Mouse (Mus musculus) layer of hippocampus, postnatal 14 days (tissue): Measurements from ENCODE around the gene Slc41a3. TPM values are rescaled to one million over a fixed set of nuclear protein-coding genes. Genes with fewer than 3 reads are reported as not detected.
A peak's percentile ranks its signal among the peaks of the same experiment; 100 is the strongest.

ENCODE experiments used
- DNase-seq, 2 experiments: peaks; one replicate each; pipeline ENCODE4 v3.0.0; 2021 to 2022; ENCODE audit warnings: low spot score in 2 of 2, mixed read lengths in 1 of 2
- total RNA-seq, 2 experiments: library from RNA; stranded (reverse); gene quantifications; 2 replicates each; pipeline ENCODE4 v1.2.3; 2021

Slc41a3 gene
- total RNA-seq, 2 experiments from 2014 or later = 5.9 to 9.1 TPM

DNA sequence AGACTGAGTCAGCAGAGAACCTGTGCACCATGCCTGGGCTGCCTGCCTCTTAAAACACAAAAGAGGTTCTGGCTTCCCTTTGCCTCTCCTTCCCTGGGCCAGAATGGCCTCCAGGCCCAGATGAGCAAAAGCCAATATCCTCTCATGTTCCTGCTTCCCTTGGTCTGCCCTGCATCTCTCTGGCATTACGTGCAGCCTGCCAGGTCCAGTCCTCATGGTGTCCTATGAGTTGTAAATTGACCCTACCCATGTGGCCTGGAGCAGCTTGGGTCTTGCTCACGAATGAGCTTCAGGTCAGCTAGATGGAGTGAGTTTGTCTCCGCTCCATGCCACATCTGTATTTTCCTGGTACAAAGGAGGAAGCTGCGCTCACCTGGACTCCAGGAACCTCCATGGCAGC lies 7.5 kb upstream of the Slc41a3 start:
- DNase-seq = no peak

DNA sequence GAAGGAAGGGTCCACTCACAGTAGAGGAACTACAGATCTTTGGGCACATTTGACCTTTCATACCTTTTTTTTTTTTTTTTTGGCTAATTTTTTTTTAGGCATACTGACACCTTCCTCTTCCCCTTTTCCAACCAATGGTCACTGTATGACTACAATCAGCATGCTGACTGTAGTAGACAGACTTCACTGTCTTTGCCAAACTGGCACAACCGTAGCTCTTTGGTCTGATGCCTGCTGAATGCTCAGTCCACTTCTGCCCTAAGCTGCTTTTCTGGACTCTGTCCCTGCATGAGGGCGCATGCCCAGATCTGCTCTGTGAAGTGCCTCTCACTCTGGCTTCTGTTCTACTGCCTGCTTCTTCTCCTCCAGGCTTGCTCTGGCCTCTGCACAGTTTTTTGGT lies 6.9 kb upstream of the Slc41a3 start:
- DNase-seq = peak; percentile 32 to 72

DNA sequence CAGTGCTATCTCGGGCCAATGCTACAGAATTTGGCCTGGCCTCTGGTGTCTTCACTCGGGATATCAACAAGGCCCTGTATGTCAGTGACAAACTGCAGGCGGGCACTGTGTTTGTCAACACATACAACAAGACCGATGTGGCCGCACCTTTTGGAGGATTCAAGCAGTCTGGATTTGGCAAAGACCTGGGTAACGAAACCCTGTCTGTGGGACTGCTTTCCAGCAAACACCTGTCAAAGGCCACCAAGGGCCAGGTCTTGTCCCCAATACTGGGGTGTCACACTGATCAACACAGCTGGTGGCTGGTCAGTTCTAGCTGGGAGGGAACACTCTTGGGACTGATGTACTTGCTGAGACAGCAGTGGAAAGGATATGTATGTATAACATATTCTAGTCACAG lies 6.3 kb upstream of the Slc41a3 start:
- DNase-seq = no peak

DNA sequence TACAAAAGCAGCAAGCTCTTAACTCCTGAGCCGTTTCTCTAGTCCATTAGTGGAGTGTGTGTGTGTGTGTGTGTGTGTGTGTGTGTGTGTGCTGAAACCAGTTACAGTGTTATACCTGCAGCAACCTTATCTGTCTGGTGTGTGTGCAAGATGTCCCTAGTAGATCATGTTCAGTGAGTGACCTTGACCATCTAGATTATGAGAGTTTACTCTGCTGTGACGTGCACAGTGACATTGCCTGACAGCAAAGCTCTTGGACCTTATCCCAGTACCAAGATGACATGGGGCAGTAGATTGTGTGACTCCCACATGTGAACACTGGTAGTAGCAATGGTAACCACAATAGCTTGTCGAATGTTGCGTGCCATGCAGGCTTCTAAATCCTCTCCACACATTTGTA lies 4.2 kb upstream of the Slc41a3 start:
- DNase-seq = no peak

DNA sequence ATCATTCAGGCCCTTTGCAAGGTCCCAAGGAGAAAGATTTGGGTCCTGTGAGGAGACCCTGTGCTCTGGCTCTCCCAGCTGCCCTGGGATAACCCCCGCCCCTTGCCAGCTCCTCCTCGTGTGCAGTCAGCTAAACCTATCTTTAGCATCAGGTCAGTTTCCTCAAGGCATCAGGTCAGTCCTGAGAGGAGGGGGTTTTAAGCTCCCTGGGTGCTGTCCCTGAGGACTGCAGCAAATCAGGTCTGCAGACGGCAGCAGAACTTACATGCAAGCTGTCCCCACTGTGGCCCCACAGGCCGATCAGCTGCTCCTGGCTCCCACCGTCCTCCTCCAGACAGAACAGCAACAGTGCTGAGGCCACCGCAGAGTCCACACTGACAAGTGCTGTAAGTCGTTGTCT lies 2.8 kb upstream of the Slc41a3 start:
- no peak for DNase-seq

DNA sequence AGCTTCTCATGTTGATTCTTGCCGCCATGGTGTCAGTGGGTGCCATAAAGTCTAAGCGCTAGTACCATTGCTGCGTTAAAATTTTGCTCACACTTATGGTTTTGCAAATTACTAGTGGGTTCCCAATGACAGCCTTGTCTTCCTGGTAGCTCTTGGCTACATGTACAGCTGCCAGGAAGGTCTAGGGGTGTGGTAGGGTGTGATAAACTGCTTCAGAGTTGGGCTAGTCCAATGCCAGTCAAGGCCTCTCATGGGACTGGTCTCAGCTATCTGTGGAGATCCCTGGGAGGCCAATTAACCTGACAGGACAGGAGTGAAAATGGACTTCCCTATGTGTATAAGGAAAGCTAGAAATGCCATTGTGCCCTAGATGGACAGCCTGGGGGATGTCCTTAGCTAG lies 2.2 kb upstream of the Slc41a3 start:
- no peak for DNase-seq

DNA sequence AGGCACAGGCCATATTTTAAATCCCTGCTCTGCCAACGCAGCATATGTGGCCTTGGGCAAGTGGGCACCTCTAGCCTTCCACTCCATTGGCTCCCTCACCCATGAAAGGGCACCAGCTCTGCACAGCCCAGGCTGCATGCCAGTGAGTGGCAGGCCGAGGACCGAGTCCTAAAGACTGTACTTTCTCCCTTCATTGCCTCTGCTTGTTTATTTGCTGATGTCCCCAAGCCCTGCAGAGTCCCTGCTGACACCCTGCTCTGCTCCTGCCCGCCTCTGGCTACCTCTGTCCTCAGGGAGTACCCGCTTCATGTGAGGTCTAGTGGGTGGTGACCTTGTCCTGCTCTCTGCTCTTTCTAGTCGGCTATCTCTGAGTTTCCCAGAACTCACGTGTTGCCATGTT lies 1.4 kb upstream of the Slc41a3 start:
- no peak for DNase-seq

DNA sequence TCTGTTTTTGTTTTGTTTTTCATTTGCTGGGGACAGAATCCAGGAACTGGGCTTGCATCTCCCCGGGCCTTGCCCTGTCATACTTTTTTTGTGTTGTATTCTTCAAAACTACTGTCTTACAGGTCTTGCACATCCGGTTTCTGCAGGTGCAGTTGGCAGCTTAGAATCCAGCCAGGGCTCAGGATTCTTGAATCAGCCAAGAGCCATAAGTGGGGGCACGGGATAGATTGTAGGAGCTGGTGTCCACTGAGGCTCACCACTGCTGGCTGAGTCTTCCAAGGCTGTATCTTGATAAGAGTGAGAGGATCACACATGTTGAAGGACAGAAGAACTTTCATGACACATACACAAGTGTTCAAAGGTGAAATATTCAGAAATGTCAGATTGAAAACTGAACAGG lies 395 bp upstream of the Slc41a3 start:
- DNase-seq = no peak

DNA sequence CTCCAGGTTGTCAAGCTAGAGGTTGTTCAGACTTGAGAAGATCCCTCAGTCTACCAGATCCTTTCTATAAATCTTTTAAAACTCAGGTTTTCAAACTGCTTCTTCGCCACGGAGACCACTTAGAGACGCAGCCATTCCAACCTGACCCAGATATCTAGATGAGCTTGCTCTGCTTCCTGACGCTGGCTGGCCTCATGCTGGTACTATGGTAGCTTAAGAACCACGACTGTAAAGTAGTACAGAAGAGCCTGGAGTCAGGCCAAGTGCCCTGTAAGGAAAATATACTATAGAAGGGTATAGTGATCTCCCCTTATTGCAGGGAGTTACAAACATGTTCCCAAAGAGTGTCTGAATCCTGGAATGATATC lies 757 bp downstream of the Slc41a3 start:
- no peak for DNase-seq

DNA sequence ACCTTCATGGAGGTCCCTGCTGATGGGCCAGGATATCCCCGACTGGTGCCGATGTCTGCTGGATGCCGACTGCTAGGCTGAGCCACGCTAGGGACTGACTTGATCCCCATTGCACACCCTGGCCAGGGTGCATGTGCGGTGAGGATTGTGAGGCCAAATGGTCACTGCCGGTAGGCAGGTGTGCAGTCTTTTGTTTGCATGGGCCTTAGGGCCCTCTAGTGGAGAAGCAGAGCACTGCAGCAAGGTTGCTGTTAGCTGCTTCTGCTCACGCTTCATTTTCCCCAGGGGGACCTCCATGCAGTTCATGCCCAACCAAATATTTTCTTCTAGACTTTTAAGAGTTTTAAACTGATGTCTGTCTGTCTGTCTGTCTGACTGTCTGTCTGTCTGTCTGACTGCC lies 2.0 kb downstream of the Slc41a3 start:
- peak; percentile 43 to 51 for DNase-seq

DNA sequence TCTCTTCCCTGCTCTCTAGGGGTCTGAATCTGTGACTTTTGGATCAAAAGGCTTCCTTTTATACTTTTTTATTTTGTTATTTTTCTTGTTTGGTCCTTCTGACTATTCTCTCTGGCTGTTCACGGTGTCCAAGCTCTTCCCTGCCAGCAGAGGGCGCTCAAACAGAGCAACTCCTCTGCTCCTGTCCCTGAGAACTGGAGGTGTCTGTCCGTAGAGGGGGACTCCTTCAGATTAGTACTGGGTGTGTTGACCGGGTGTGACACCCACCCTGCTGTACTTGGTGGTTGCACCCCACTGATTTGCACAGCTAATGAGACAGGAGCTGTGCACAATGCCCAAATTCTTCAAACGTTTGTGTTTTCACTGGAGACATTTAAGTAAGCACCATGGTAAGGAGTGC lies 2.7 kb downstream of the Slc41a3 start:
- peak; percentile 35 to 57 for DNase-seq

DNA sequence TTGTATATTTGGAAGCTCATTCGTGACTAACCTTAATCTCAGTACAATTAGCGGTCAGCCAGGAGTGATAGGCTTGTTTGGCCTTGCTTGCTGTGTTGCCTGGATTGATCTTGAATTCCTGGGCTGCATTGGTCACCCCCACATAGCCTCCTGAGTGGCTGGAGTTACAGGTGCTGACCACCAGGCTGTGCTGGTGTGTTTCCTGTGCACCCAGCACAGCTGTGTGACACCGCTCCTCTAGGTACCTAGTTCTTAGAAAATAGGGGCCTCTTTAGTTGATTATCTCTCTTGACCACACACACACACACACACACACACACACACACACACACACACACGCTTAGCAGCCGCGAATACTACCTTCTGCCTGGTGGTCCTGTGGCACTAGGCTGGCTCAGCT lies 3.7 kb downstream of the Slc41a3 start:
- DNase-seq = no peak

DNA sequence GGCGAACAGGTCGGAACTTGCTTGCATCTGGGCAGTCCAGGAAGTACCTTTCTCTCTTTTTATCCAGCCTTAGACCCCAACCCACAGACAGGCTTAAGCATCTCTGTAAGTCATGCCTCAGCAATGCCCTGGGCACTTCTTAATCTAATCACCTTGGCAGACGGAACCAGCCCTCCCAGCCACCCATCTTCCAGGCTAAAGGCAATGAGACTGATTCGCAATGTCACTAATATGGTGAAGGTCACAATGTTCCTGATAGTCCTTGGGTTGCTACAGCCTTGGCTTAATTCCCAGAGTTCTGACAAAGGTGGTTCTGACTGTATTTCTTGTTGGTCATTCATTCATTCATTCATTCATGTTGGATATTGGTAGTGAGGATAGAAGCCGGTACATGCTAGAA lies 5.7 kb downstream of the Slc41a3 start:
- DNase-seq = no peak

DNA sequence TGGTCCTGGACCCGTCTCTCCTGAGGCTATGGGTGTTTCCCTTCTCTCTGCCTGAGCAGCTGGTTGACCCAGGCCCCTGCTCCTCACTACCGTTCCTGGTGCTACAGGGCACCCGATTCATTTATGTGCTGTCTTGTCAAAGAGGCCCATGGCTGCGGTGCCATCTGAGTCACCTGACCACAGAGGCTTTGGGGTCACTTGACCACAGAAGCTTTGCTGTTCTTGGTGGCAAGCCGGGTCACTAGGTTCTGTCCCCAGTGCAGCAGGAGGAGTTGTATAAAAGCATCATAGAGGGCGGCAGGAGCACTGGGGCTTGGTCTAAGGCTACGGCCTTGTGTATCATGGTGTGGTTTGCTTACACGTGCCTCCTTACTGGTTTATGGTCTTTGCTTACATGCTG lies 8.8 kb downstream of the Slc41a3 start:
- DNase-seq = no peak

DNA sequence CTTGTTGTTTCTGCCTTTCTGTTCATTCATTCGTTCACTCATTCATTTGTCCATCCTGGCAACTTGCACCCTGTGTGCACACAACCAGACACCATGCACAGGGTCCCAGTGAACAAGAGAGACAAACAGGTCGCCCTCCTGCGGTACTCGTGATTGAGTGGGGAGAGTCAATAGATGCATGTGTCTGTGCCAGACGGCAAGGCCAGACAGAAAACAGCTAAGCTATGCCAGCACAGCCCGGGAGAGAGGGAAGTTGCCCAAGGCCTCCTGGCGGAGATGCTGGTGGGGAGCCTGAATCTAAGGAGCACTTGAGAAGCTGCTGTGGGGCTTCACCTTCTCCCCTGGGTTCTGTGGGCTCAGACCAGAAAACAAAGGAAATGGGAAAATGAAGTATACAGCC lies 10.8 kb downstream of the Slc41a3 start:
- peak; percentile 29 to 34 for DNase-seq

DNA sequence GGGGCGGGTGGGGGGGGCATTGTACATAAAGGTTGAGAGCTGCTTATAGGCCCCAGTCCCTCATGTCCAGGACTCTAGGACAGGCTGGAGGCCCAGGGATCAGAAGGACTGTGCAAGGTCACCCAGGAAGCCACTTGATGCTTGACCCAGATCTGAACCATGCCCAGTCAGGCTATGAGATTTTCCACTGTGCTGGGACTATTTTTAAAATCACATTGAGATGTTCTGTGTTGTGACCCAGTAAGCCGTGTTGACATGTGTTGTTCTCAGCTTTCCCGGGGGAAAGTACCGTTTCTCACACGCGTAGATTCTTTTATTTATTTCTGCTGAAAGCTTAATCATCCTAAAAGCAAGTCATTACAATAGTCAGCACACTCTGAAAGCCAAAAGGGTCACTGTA lies 11.5 kb downstream of the Slc41a3 start:
- DNase-seq = no peak

DNA sequence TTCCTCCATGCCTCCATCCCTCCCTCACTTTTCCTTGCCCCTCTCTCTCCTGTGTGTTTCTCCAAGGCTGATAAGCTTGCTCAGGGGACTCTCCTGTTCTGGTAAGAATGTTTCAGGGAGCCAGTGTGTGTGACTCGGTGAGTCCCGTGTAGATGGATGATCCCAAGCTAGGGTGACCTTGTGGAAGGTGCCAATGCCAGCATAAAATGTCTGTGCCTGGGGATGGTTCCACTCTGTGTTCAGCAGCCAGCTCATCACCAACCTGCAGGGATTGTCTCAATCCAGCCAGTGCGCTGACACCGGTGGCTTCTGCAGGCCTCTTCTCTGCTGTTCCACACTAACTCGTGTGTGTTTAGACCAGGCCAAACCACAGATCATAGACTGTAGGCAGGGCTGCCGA lies 12.0 kb downstream of the Slc41a3 start:
- DNase-seq = no peak

DNA sequence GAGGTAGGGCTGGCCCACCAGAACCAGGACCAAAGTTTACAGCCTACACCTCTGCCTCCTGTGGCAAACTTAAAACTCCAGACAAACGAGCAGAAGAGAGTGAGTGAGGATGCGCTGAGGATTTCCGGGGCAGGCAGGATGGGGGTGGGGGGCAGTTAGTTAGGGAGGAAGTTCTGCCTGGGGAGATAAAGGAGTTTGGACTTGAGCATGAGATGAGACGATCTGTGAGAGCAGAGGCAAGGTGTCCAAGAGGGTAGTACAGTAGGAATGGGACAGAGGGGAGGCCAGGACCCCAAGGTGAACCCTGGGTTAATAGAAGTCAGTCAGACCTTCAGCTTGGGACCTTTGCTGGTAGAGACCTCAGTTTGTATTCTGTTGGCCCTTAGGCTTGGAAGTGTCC lies 13.7 kb downstream of the Slc41a3 start:
- DNase-seq = no peak

DNA sequence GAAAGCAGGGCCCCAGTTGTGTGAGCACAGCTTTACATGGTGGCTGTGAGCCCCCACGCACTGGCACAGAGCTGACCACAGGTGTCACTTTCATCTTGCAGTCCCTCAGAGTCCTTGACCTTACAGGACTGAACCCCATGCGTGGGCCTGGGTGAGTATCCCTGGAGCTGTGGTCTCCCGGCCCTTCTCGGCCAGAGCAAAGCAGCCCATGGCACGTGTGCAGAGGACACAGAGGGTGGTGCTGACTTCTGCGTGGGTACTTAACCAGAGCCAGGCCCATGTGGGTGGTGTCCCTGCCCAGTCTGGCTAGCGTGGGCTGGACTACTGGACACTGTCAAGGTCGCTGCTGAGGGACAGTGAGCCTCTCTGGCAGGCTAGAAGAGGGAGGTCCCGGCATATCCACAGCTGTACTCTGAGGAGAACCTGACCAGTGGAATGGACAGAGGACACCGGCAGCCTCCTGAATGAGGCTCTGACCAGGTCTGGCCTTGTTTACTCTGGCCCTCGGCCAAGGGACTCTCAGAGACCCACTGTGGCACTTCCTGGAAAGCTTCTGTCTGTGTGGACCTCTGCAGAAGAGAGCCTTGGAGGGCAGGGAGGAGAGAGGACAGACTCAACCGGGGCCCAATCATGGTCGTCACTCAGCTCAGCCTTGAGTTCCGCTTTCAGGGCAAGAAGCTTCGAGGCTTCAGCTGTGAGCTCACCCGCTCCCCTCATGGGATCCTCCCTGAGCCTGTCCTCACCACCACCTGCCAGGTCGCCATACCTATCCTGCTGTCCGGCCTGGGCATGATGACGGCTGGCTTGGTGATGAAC lies 14.5 kb downstream of the Slc41a3 start:
- DNase-seq = no peak

DNA sequence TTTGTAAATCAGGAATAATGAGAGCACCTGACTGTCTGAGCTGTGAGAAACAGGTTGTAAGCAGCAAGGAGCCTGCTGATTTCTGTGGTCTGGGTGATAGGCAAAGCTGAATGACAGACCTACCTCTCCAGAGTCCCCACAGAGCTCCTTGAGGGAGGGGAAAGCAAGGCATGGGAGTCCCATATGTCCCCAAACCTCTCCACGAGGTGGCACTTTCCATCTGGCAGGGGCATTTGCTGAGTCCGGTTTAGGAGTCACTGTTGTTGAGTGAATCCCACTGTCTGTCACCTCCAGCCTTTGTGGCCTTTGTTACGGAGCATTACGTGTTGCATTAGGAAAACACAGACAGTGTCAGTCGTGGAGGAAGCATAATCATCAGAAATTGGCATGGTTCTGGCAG lies 15.4 kb downstream of the Slc41a3 start:
- no peak for DNase-seq

DNA sequence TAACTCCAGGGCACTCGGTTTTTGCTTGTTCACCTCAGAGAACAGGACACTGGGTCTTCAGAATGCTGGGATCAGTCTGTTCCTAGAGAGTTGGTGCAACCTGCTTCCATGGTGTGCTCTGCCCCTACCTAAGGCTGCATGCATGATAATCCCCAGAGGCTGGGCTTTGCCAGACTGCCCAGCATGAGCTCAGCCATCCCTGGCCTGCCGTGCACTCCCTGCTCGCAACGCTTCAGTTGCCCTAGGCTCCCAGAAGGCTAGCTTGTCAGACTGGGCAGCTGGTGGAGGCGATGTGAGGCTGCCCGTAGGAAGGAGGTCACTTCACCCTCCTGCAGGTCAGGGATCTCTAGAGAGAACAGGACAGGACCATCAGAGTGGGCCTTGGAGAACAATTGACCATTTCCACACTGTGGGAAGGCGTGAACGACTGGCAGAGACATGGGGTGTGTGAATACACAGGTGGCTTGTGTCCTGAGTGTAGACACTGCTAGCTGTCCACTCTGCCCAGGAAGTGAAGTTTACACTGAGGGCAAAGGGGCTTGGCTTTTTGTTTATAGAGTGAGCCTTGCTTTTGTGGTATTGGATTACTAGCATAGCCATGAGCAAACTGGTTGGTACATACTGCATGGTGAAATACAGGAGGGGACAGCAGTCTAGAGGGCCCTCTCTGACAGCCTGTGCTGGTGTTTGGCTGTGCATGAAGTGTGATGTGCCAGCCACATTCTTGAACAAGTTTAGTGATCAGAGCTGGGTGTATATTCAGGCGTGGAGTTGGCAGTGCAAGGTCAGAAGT lies 16.5 kb downstream of the Slc41a3 start:
- DNase-seq = no peak

DNA sequence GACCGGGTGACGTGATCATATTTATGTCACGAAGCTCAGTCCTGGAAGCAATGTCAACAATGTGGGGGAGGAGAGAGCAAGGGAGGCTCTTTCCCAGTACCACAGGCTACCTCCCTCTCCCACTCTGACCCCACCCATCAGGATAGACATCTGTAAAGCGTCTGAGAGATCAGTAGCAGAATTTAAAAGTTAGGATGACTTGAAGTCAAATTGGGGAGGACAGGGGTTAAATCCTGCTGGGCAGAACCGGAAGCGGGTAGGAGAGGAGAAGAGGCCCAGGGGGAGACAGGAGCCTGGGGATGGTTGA lies 17.0 kb downstream of the Slc41a3 start:
- no peak for DNase-seq
